Mouse (Mus musculus): Measurements from ENCODE around the gene Abcd4.

The Abcd4 gene

GRCm38 (mm10) chr12:84572341-84572720 is 44.9 kb downstream of the Abcd4 start:
- no peak for DNase-seq (ENCODE audit: low read depth, low spot score)

GRCm38 (mm10) chr12:84571466-84572340 is 45.5 kb downstream of the Abcd4 start:
- DNase-seq (ENCODE audit: low read depth, low spot score), result no peak

GRCm38 (mm10) chr12:84570694-84571415 is 46.4 kb downstream of the Abcd4 start:
- no peak for DNase-seq (ENCODE audit: low read depth, low spot score)

- no peak for DNase-seq (ENCODE audit: low read depth, low spot score)
Measured at GRCm38 (mm10) chr12:84569976-84570693, 47.1 kb downstream of the Abcd4 start.

- no peak for DNase-seq (ENCODE audit: low read depth, low spot score)
Measured at GRCm38 (mm10) chr12:84569336-84569970, 47.8 kb downstream of the Abcd4 start, which contains the start of gene Vsx2. Gene Vsx2 (plus strand): TSS chr12:84569762.

- DNase-seq (ENCODE audit: low read depth, low spot score), result no peak
Measured at GRCm38 (mm10) chr12:84567576-84567975, 49.6 kb downstream of the Abcd4 start.

GRCm38 (mm10) chr12:84562558-84562957 is 54.7 kb downstream of the Abcd4 start:
- no peak for DNase-seq (ENCODE audit: low read depth, low spot score)

- DNase-seq (ENCODE audit: low read depth, low spot score), result no peak
Measured at GRCm38 (mm10) chr12:84555218-84555617, 62.0 kb downstream of the Abcd4 start.
